Mouse (Mus musculus) hindbrain, embryonic 14.5 days (tissue): Measurements from ENCODE around the gene Olfr1507. TPM values are rescaled to one million over a fixed set of nuclear protein-coding genes. Genes with fewer than 3 reads are reported as not detected.

Experiments
- ATAC-seq: fragments of 200-750 bp; cut with Nextera tagmentation; 2 replicates; pipeline ENCODE4 v1.8.0; 2017; ENCODE audit warnings: moderate number of reproducible peaks, mild to moderate bottlenecking, moderate TSS enrichment, moderate library complexity; ENCODE audit not compliant: low FRiP score
- DNase-seq: peaks from one replicate; pipeline ENCODE4 v3.0.0-alpha.2; 2015; ENCODE audit warnings: low spot score
- H3K27ac ChIP-seq: fragments of 300-500 bp; sonication (generic); 2 replicates; pipeline ENCODE4 v1.5.1; 2014; ENCODE audit warnings: mild to moderate bottlenecking, moderate library complexity
- H3K27me3 ChIP-seq: fragments of 300-500 bp; sonication (generic); 2 replicates; pipeline ENCODE4 v1.6.1; 2014; ENCODE audit warnings: mild to moderate bottlenecking, low read length, mixed read lengths; ENCODE audit not compliant: control insufficient read depth, insufficient read depth
- H3K36me3 ChIP-seq: fragments of 300-500 bp; sonication (generic); replicated peaks from 2 replicates; pipeline ENCODE4 v1.6.1; 2014; ENCODE audit not compliant: control insufficient read depth, insufficient read depth
- H3K4me1 ChIP-seq: fragments of 300-500 bp; sonication (generic); replicated peaks from 2 replicates; pipeline ENCODE4 v1.6.1; 2014; ENCODE audit warnings: antibody characterized with exemption, low read length, mixed read lengths; ENCODE audit not compliant: control insufficient read depth, insufficient read depth
- H3K4me2 ChIP-seq: fragments of 300-500 bp; sonication (generic); replicated peaks from 2 replicates; pipeline ENCODE4 v1.6.1; 2014; ENCODE audit warnings: mild to moderate bottlenecking, moderate library complexity
- H3K4me3 ChIP-seq: fragments of 300-500 bp; sonication (generic); replicated peaks from 2 replicates; pipeline ENCODE4 v1.5.1; 2014; ENCODE audit warnings: mild to moderate bottlenecking, low read length
- H3K9ac ChIP-seq: fragments of 300-500 bp; sonication (generic); 2 replicates; pipeline ENCODE4 v1.6.1; 2014
- H3K9me3 ChIP-seq: fragments of 300-500 bp; sonication (generic); 2 replicates; pipeline ENCODE4 v1.6.1; 2016; ENCODE audit warnings: low read length; ENCODE audit not compliant: control insufficient read depth
- WGBS: fragments of 180-500 bp; shearing (Covaris S2); extraction: QIAGEN DNeasy Blood & Tissue Kit; methylation state at CpG from one replicate; pipeline ENCODE4 v1.1.7; 2014; 5-methylcytosine and 5-hydroxymethylcytosine counted together
- polyA plus RNA-seq: library from polyadenylated mRNA; unstranded; fragments of >200 nt; fragmentation: Nextera tagmentation; extraction: Ambion mirVana; gene quantifications from 2 replicates; pipeline ENCODE4 v1.2.1, GENCODE M21; 2014

Gene Olfr1507
- polyA plus RNA-seq = not detected in 2 replicates

DNA sequence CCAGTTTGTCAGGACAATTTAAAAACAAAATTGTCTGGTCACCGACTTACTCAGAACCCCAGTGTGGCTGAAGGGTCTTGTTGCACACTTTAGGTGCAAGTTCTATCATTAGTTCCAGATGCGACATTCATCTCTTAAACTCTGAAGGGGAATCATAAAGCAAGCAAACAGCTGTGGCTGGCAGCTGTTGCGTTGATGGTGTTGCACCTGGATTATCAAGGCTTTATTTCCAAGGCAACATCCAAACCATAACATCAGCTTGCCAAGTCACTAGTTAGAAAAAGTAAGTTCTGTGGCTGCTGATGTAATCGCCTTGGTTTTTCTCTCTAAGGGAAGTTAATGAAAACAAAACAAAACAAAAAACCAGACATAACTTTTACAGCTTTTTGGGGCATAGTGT lies at the start of gene Olfr1507:
TSS of gene Olfr1507 (minus strand) at position 234 of the 400 bp plus-strand sequence.
- ATAC-seq = no peak
- H3K9ac ChIP-seq = no peak within 1 kb of the TSS
- no peaks in the 10 kb centered on the region for H3K4me1 ChIP-seq
- no peak within 1 kb of the TSS for H3K4me2 ChIP-seq
- H3K4me3 ChIP-seq = no peak within 1 kb of the TSS
- H3K9me3 ChIP-seq = no peaks in the 10 kb centered on the region
- H3K27ac ChIP-seq = no peak within 1 kb of the TSS
- 87% methylated on average over 4 of the region's 4 CpGs for WGBS
- no peaks in the 10 kb centered on the region for H3K36me3 ChIP-seq
- no peaks in the 10 kb centered on the region for H3K27me3 ChIP-seq
- DNase-seq = no peak

DNA sequence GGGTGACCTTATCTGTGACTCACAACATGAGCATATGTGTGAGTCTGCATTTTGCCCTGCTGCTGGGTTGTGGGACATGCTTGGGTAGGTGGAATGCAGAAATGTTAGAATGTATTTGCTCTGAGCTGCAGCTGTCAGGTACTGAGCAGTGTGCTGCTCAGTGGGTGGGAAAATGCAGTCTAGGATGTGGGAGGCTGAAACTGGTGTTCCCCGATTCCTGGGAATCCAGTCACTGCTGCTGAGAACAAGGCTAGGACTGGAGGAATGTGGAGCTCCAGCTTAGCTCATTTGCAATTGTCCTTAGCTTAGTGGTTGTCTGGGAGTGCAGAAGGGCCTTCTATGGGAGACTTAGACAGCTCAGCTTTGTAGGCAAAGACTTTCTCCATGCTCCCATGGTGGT lies 37.8 kb upstream of the Olfr1507 start:
- Histone ChIP-seq H3K9me3 (no peaks in the 10 kb centered on the region), H3K4me3 (no peak overlapping the region), H3K27ac (no peak overlapping the region), H3K4me1 (no peaks in the 10 kb centered on the region), H3K27me3 (no peaks in the 10 kb centered on the region), H3K36me3 (no peaks in the 10 kb centered on the region), H3K4me2 (no peak overlapping the region), H3K9ac (no peak overlapping the region)
- DNase-seq (no peak), ATAC-seq (no peak)
- 94% methylated on average over 1 of the region's 1 CpGs for WGBS

DNA sequence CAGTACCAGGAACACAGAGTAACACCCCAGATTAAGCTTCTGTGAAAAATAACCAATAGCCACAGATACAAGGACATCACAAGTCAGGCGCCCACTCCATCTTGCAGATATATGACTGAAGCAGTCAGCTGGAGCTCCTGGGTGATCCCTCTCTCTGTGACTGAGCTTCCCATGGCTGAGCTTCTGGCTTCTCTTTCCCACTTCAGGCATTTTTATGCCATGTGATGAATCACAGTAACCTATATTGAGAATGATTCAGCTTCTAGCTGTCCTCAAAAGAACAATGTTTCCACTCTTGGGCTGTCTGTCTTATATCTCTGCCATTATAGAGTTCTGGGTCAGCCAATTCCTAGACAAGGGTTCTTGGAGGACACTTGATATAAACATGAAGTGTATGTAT lies 29.4 kb upstream of the Olfr1507 start:
- WGBS = 90% methylated on average over 1 of the region's 1 CpGs

DNA sequence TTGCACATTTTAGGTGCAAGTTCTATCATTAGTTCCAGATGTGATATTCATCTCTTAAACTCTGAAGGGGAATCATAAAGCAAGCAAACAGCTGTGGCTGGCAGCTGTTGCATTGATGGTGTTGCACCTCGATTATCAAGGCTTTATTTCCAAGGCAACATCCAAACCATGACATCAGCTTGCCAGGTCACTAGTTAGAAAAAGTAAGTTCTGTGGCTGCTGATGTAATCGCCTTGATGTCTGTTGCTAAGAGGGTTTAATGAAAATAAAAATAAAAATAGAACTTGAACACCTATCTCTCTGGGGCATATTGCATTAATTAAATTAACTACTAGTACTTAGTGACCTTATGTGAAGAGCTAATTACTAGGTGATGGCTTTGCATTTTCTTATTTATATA lies 28.2 kb downstream of the Olfr1507 start, which contains the start of gene Olfr1508:
TSS of gene Olfr1508 (minus strand) at position 101 of the 400 bp plus-strand sequence.
- Histone ChIP-seq H3K4me3 (no peak within 1 kb of the TSS), H3K36me3 (no peaks in the 10 kb centered on the region), H3K27ac (no peak within 1 kb of the TSS), H3K4me2 (no peak within 1 kb of the TSS), H3K4me1 (no peaks in the 10 kb centered on the region), H3K9me3 (no peaks in the 10 kb centered on the region), H3K27me3 (no peaks in the 10 kb centered on the region), H3K9ac (no peak within 1 kb of the TSS)
- 77% methylated on average over 2 of the region's 2 CpGs for WGBS
- DNase-seq (no peak), ATAC-seq (no peak)

More for the DNA sequence above, 29.4 kb upstream of the Olfr1507 start:
- DNase-seq (no peak), ATAC-seq (no peak)
- Histone ChIP-seq H3K36me3 (no peaks in the 10 kb centered on the region), H3K4me3 (no peak overlapping the region), H3K27me3 (no peaks in the 10 kb centered on the region), H3K27ac (no peak overlapping the region), H3K4me1 (no peaks in the 10 kb centered on the region), H3K9ac (no peak overlapping the region), H3K9me3 (no peaks in the 10 kb centered on the region), H3K4me2 (no peak overlapping the region)

DNA sequence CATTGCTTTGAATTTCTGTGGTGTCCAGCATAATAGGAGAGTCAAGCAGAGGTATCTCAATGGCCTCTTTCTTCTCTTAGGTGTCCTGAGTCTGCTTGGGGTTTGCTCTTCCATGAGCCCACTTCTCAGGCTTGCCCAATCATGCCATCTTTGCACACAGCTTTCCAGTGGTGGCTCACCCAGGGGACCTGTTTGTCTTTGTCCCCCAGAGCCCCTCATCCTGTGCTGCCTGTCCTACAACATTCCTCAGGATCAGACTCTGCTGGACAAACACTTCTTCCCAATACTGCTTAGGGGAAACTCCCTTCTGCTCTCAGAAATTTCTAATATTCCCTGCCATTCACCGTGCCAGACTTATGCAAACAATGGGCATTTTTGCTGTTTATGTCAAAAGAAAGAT lies 29.8 kb downstream of the Olfr1507 start:
- Histone ChIP-seq H3K36me3 (no peaks in the 10 kb centered on the region), H3K27me3 (no peaks in the 10 kb centered on the region), H3K9ac (no peak overlapping the region), H3K4me2 (no peak overlapping the region), H3K4me3 (no peak overlapping the region), H3K4me1 (no peaks in the 10 kb centered on the region), H3K9me3 (no peaks in the 10 kb centered on the region), H3K27ac (no peak overlapping the region)
- 85% methylated on average over 1 of the region's 1 CpGs for WGBS
- DNase-seq (no peak), ATAC-seq (no peak)

DNA sequence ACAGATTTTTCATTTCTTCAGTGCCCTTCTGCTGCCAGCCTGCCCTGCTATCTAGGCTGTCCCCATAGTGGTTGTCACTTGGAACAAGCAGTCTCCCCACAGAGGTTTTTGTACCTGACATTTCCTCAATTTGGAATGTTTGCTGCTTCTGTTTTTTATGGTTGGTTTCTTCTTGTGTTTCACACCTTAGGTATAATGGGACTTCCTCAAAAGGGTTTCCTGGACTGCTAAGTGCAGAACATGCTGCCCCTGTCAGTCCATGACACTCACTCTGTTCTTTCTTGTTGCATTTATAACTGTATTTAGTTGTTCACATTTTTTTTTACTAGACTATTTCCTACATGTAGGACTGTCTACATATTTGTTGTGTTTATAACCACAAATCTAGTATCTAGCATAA lies 33.6 kb downstream of the Olfr1507 start:
- H3K9ac ChIP-seq = no peak overlapping the region
- H3K36me3 ChIP-seq = no peaks in the 10 kb centered on the region
- no peaks in the 10 kb centered on the region for H3K9me3 ChIP-seq
- ATAC-seq = no peak
- no peak overlapping the region for H3K4me2 ChIP-seq
- no peak overlapping the region for H3K27ac ChIP-seq
- no peak for DNase-seq
- H3K4me3 ChIP-seq = no peak overlapping the region
- no peaks in the 10 kb centered on the region for H3K4me1 ChIP-seq
- no peaks in the 10 kb centered on the region for H3K27me3 ChIP-seq

DNA sequence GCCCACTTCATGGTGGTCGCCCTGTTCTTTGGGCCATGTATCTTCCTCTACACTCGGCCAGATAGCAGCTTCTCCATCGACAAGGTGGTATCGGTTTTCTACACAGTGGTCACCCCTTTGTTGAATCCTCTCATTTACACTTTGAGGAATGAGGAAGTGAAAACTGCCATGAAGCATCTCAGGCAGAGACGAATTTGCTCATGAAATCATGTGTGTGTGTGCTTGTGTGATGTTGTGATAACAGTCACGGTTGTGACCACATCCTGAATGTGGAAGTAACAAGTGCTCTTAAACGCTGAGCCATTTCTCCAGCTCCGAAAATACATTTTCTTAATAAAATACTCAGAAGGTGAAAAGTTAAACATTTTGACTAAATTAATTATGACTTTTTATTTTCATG lies 44.4 kb downstream of the Olfr1507 start:
- DNase-seq (no peak), ATAC-seq (no peak)
- Histone ChIP-seq H3K4me3 (no peak overlapping the region), H3K4me2 (no peak overlapping the region), H3K9ac (no peak overlapping the region), H3K36me3 (no peaks in the 10 kb centered on the region), H3K9me3 (no peaks in the 10 kb centered on the region), H3K27ac (no peak overlapping the region), H3K27me3 (no peaks in the 10 kb centered on the region), H3K4me1 (no peaks in the 10 kb centered on the region)
- 91% methylated on average over 8 of the region's 8 CpGs for WGBS

DNA sequence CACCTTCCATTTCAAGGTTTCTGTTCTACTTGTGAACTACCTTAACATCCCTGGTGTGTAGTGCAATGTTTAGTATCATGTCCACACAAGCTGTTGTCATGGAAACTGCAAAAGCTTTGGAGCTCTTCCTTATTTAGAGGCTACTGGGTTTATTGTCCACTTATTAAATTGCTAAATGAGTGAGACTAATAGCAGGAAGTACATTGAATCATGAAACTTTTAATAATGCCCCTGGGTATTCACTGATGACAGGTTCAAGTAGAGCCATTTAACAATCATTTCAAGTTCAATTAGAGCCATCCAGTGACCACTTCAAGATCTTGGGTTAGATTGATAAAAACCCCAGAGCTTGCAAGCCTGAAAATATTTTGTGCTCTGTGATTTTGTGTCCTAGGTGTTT lies 52.9 kb downstream of the Olfr1507 start, which contains the start of gene Olfr1509:
TSS of gene Olfr1509 (plus strand) at position 301 of the 400 bp plus-strand sequence.
- Histone ChIP-seq H3K9me3 (no peaks in the 10 kb centered on the region), H3K36me3 (no peaks in the 10 kb centered on the region), H3K4me3 (no peak within 1 kb of the TSS), H3K4me1 (no peaks in the 10 kb centered on the region), H3K9ac (no peak within 1 kb of the TSS), H3K27ac (no peak within 1 kb of the TSS), H3K4me2 (no peak within 1 kb of the TSS), H3K27me3 (no peaks in the 10 kb centered on the region)
- ATAC-seq = no peak
- DNase-seq = no peak
